Mouse (Mus musculus) embryonic facial prominence, embryonic 15.5 days (tissue): ENCODE data around the gene Chst7. TPM values are rescaled to one million over a fixed set of nuclear protein-coding genes. Genes with fewer than 3 reads are reported as not detected.

Source experiments
- ATAC-seq: fragments of 200-750 bp; cut with Nextera tagmentation; 2 replicates; pipeline ENCODE4 v1.8.0; 2017; ENCODE audit warnings: low read depth, moderate TSS enrichment; ENCODE audit not compliant: insufficient number of reproducible peaks, low FRiP score, low TSS enrichment
- H3K27ac ChIP-seq: fragments of 300-500 bp; sonication (generic); replicated peaks from 2 replicates; pipeline ENCODE4 v1.5.1; 2015; ENCODE audit warnings: mild to moderate bottlenecking, inconsistent platforms
- H3K27me3 ChIP-seq: fragments of 300-500 bp; sonication (generic); 2 replicates; pipeline ENCODE4 v1.6.1; 2015; ENCODE audit warnings: inconsistent platforms
- H3K36me3 ChIP-seq: fragments of 300-500 bp; sonication (generic); 2 replicates; pipeline ENCODE4 v1.6.1; 2015; ENCODE audit warnings: mild to moderate bottlenecking, inconsistent platforms
- H3K4me1 ChIP-seq: fragments of 300-500 bp; sonication (generic); 2 replicates; pipeline ENCODE4 v1.6.1; 2015; ENCODE audit warnings: inconsistent platforms
- H3K4me2 ChIP-seq: fragments of 300-500 bp; sonication (generic); replicated peaks from 2 replicates; pipeline ENCODE4 v1.6.1; 2015; ENCODE audit warnings: mild to moderate bottlenecking, inconsistent platforms
- H3K4me3 ChIP-seq: fragments of 300-500 bp; sonication (generic); replicated peaks from 2 replicates; pipeline ENCODE4 v1.5.1; 2015; ENCODE audit warnings: mild to moderate bottlenecking, inconsistent platforms
- H3K9ac ChIP-seq: fragments of 300-500 bp; sonication (generic); 2 replicates; pipeline ENCODE4 v1.6.1; 2015; ENCODE audit warnings: inconsistent platforms
- H3K9me3 ChIP-seq: fragments of 300-500 bp; sonication (generic); replicated peaks from 2 replicates; pipeline ENCODE4 v1.6.1; 2016; ENCODE audit warnings: inconsistent platforms
- WGBS: fragments of 180-500 bp; shearing (Covaris S2); methylation state at CpG from one replicate; pipeline ENCODE4 v1.1.7; 2015; 5-methylcytosine and 5-hydroxymethylcytosine counted together
- polyA plus RNA-seq: library from polyadenylated mRNA; unstranded; fragments of >200 nt; fragmentation: Nextera tagmentation; extraction: Ambion mirVana; gene quantifications from 2 replicates; pipeline ENCODE4 v1.2.1, GENCODE M21; 2015

The Chst7 gene
- polyA plus RNA-seq, 1 experiment from 2014 or later = 4.6 TPM

- Histone ChIP-seq H3K27me3 (no peaks in the 10 kb centered on the region), H3K4me3 (no peak overlapping the region), H3K27ac (no peak overlapping the region), H3K9me3 (no peaks in the 10 kb centered on the region), H3K4me1 (no peaks in the 10 kb centered on the region), H3K36me3 (no peaks in the 10 kb centered on the region), H3K9ac (no peak overlapping the region), H3K4me2 (no peak overlapping the region)
- no peak for ATAC-seq
- WGBS = 53% methylated on average over 1 of the region's 1 CpGs
Observed at GRCm38 (mm10) chrX:20129466-20129865, 70.1 kb downstream of the Chst7 start.

Other genes with a start within 250 kb of the Chst7 start
- 1.5 and 2.6 TPM in 2 replicates for gene Slc9a7, start 232.2 kb downstream of the Chst7 start, polyA plus RNA-seq